Mouse (Mus musculus) MEL (cell line): ENCODE measurements around the gene Arf6. TPM values are rescaled to one million over a fixed set of nuclear protein-coding genes. Genes with fewer than 3 reads are reported as not detected.

Experiments used
- DNase-seq: peaks from one replicate; pipeline ENCODE4 v3.0.0; 2011; ENCODE audit warnings: low read depth, low spot score
- H3K27ac ChIP-seq: 2 replicates; pipeline ENCODE4 v1.5.1; 2012; ENCODE audit warnings: low read depth, mild to moderate bottlenecking, control low read depth, low read length, moderate library complexity; ENCODE audit not compliant: control insufficient read depth
- H3K27me3 ChIP-seq, 2 experiments: fragments of 150-350 bp in 1 of 2; sonication (generic) in 1 of 2; 2 replicates each; pipeline ENCODE4 v1.6.1; 2012; ENCODE audit warnings: low read length in 2 of 2, mild to moderate bottlenecking in 2 of 2, improper control_type of control experiment in 1 of 2, moderate library complexity in 1 of 2; ENCODE audit not compliant: insufficient read depth in 2 of 2, control insufficient read depth in 1 of 2
- H3K36me3 ChIP-seq, 2 experiments: 2 replicates each; pipeline ENCODE4 v1.6.1; 2012 to 2014; ENCODE audit warnings: low read length in 2 of 2, improper control_type of control experiment in 1 of 2, inconsistent platforms in 1 of 2, mild to moderate bottlenecking in 1 of 2; ENCODE audit not compliant: insufficient read depth in 2 of 2, control insufficient read depth in 1 of 2
- H3K4me1 ChIP-seq, 2 experiments: fragments of 150-350 bp in 1 of 2; sonication (generic) in 1 of 2; 2 replicates each; pipeline ENCODE4 v1.6.1; 2012; ENCODE audit warnings: low read length in 2 of 2, improper control_type of control experiment in 1 of 2, mild to moderate bottlenecking in 1 of 2; ENCODE audit not compliant: insufficient read depth in 2 of 2, control insufficient read depth in 1 of 2
- H3K4me3 ChIP-seq, 2 experiments: fragments of 150-350 bp in 1 of 2; sonication (generic) in 1 of 2; 2 replicates each; pipeline ENCODE4 v1.5.1; 2012; ENCODE audit warnings: low read depth in 2 of 2, low read length in 2 of 2, mild to moderate bottlenecking in 2 of 2, moderate library complexity in 2 of 2, control low read depth in 1 of 2, improper control_type of control experiment in 1 of 2; ENCODE audit not compliant: control insufficient read depth in 1 of 2, insufficient read depth in 1 of 2
- H3K79me2 ChIP-seq: 2 replicates; pipeline ENCODE4 v1.6.1; 2012; ENCODE audit warnings: mild to moderate bottlenecking, low read length, moderate library complexity; ENCODE audit not compliant: control insufficient read depth, poor library complexity, insufficient read depth
- H3K9ac ChIP-seq: 2 replicates; pipeline ENCODE4 v1.6.1; 2012; ENCODE audit warnings: low read depth, mild to moderate bottlenecking, control low read depth, low read length, moderate library complexity; ENCODE audit not compliant: control insufficient read depth, poor library complexity, severe bottlenecking
- H3K9me3 ChIP-seq: fragments of 150-350 bp; sonication (generic); replicated peaks from 2 replicates; pipeline ENCODE4 v1.6.1; 2012; ENCODE audit warnings: mild to moderate bottlenecking, low read length, improper control_type of control experiment, moderate library complexity; ENCODE audit not compliant: insufficient read depth
- CHD2 ChIP-seq: IDR thresholded peaks from 2 replicates; pipeline ENCODE4 v1.6.1; 2011; ENCODE audit warnings: low read length, improper control_type of control experiment
- E2F4 ChIP-seq: IDR thresholded peaks from 2 replicates; pipeline ENCODE4 v1.6.1; 2011; ENCODE audit warnings: low read depth, low read length, improper control_type of control experiment, borderline replicate concordance
- ELF1 ChIP-seq: IDR thresholded peaks from 2 replicates; pipeline ENCODE4 v1.6.1; 2014; ENCODE audit warnings: low read depth, mild to moderate bottlenecking, inconsistent platforms, low read length, improper control_type of control experiment, moderate library complexity
- GABPA ChIP-seq: IDR thresholded peaks from 2 replicates; pipeline ENCODE4 v1.6.1; 2012; ENCODE audit warnings: low read depth, mild to moderate bottlenecking, inconsistent platforms, low read length, improper control_type of control experiment, moderate library complexity
- GATA1 ChIP-seq: IDR thresholded peaks from 2 replicates; pipeline ENCODE4 v1.6.1; 2011; ENCODE audit warnings: low read depth, low read length, improper control_type of control experiment
- HCFC1 ChIP-seq: IDR thresholded peaks from 2 replicates; pipeline ENCODE4 v1.6.1; 2012; ENCODE audit warnings: low read depth, mild to moderate bottlenecking, inconsistent platforms, low read length, improper control_type of control experiment, moderate library complexity
- JUND ChIP-seq: IDR thresholded peaks from 2 replicates; pipeline ENCODE4 v1.6.1; 2011; ENCODE audit warnings: low read depth, mild to moderate bottlenecking, improper control_type of control experiment, low read length
- MEF2A ChIP-seq: IDR thresholded peaks from 2 replicates; pipeline ENCODE4 v1.6.1; 2014; ENCODE audit warnings: low read depth, mild to moderate bottlenecking, inconsistent platforms, low read length, improper control_type of control experiment; ENCODE audit not compliant: poor library complexity, insufficient replicate concordance, severe bottlenecking; ENCODE audit errors: extremely low read depth
- MYB ChIP-seq: IDR thresholded peaks from 2 replicates; pipeline ENCODE4 v1.6.1; 2011; ENCODE audit warnings: mild to moderate bottlenecking, low read depth, low read length, improper control_type of control experiment
- MYC ChIP-seq: IDR thresholded peaks from 2 replicates; pipeline ENCODE4 v1.6.1; 2011; ENCODE audit warnings: low read depth, mild to moderate bottlenecking, low read length, improper control_type of control experiment, moderate library complexity
- NELFE ChIP-seq: IDR thresholded peaks from 2 replicates; pipeline ENCODE4 v1.6.1; 2011; ENCODE audit warnings: low read depth, low read length, improper control_type of control experiment
- NRF1 ChIP-seq: IDR thresholded peaks from 2 replicates; pipeline ENCODE4 v1.6.1; 2014; ENCODE audit warnings: low read depth, mild to moderate bottlenecking, inconsistent platforms, low read length, improper control_type of control experiment, moderate library complexity; ENCODE audit not compliant: poor library complexity, insufficient read depth, severe bottlenecking
- POLR2AphosphoS2 ChIP-seq: IDR thresholded peaks from 2 replicates; pipeline ENCODE4 v1.6.1; 2011; ENCODE audit warnings: low read length, improper control_type of control experiment
- POLR2AphosphoS5 ChIP-seq: IDR thresholded peaks from 2 replicates; pipeline ENCODE4 v1.6.1; 2012; ENCODE audit warnings: low read depth, borderline replicate concordance, mild to moderate bottlenecking, inconsistent platforms, low read length, moderate library complexity, mixed read lengths
- RAD21 ChIP-seq: IDR thresholded peaks from 2 replicates; pipeline ENCODE4 v1.6.1; 2011; ENCODE audit warnings: mild to moderate bottlenecking, low read depth, low read length, improper control_type of control experiment
- SMC3 ChIP-seq: IDR thresholded peaks from 2 replicates; pipeline ENCODE4 v1.6.1; 2011; ENCODE audit warnings: low read depth, low read length, improper control_type of control experiment
- TBP ChIP-seq: IDR thresholded peaks from 2 replicates; pipeline ENCODE4 v1.8.0; 2011; ENCODE audit warnings: low read depth, low read length, improper control_type of control experiment
- TCF12 ChIP-seq: IDR thresholded peaks from 2 replicates; pipeline ENCODE4 v1.6.1; 2014; ENCODE audit warnings: low read depth, mild to moderate bottlenecking, inconsistent platforms, low read length, improper control_type of control experiment, moderate library complexity
- UBTF ChIP-seq: IDR thresholded peaks from 2 replicates; pipeline ENCODE4 v1.6.1; 2012; ENCODE audit warnings: low read depth, mild to moderate bottlenecking, inconsistent platforms, low read length, improper control_type of control experiment, moderate library complexity, borderline replicate concordance; ENCODE audit not compliant: insufficient read depth
- ZKSCAN1 ChIP-seq: IDR thresholded peaks from 2 replicates; pipeline ENCODE4 v1.6.1; 2012; ENCODE audit warnings: low read depth, mild to moderate bottlenecking, inconsistent platforms, low read length, improper control_type of control experiment, moderate library complexity
- polyA plus RNA-seq, 2 experiments: library from polyadenylated mRNA; stranded (reverse) in 1 of 2; unstranded in 1 of 2; fragments of >175 nt in 1 of 2; fragments of >200 nt in 1 of 2; gene quantifications; 2 replicates each; pipeline versions ENCODE4 v1.2.1 to v1.2.4; 2012; ENCODE audit warnings: low replicate concordance in 2 of 2, low read depth in 1 of 2; ENCODE audit not compliant: insufficient read length in 2 of 2, insufficient read depth in 1 of 2, missing spikeins in 1 of 2
- total RNA-seq: library from RNA; depleted of rRNA; stranded (reverse); fragments of 300-350 nt; gene quantifications from 2 replicates; pipeline ENCODE4 v1.2.3, GENCODE M21; 2012

Gene Arf6
- total and polyA plus RNA-seq, 3 experiments: 140 to 192 (median 181) TPM

GRCm38 (mm10) chr12:69393076-69393475, 21.1 kb downstream of the Arf6 start:
- peaks cover 7 to 24% of the 10 kb centered on the region in 2 experiments for H3K4me1 ChIP-seq
- no peak overlapping the region for H3K9ac ChIP-seq
- no peak overlapping the region for H3K4me3 ChIP-seq
- TF ChIP-seq JUND (no peak), NRF1 (no peak), TBP (no peak), HCFC1 (no peak), TCF12 (no peak), ZKSCAN1 (no peak), POLR2AphosphoS2 (no peak), ELF1 (no peak), RAD21 (no peak), CHD2 (no peak), NELFE (no peak), MYC (no peak), GABPA (no peak), UBTF (no peak), POLR2AphosphoS5 (no peak)
- DNase-seq: no peak
- no peaks in the 10 kb centered on the region for H3K79me2 ChIP-seq
- H3K36me3 ChIP-seq: peaks cover 0 to 24% of the 10 kb centered on the region in 2 experiments; a peak in 2 of 4 replicates
- H3K9me3 ChIP-seq: no peaks in the 10 kb centered on the region
- H3K27ac ChIP-seq: no peak overlapping the region
- H3K27me3 ChIP-seq: no peaks in the 10 kb centered on the region

- H3K9ac ChIP-seq: no peak overlapping the region
- no peaks in the 10 kb centered on the region for H3K79me2 ChIP-seq
- H3K9me3 ChIP-seq: no peaks in the 10 kb centered on the region
- no peak overlapping the region for H3K4me3 ChIP-seq
- peaks cover 0 to 13% of the 10 kb centered on the region in 2 experiments; a peak in 2 of 4 replicates for H3K36me3 ChIP-seq
- H3K27ac ChIP-seq: no peak overlapping the region
- H3K4me1 ChIP-seq: peaks cover 4 to 15% of the 10 kb centered on the region in 2 experiments; a peak in 3 of 4 replicates
- no peak for TF ChIP-seq SMC3
- no peak for TF ChIP-seq JUND
- no peak for TF ChIP-seq MYB
- TF ChIP-seq CHD2: no peak
- no peak for TF ChIP-seq ELF1
- TF ChIP-seq GATA1: no peak
- TF ChIP-seq POLR2AphosphoS2: no peak
- no peak for TF ChIP-seq E2F4
- TF ChIP-seq MEF2A: no peak
- no peaks in the 10 kb centered on the region for H3K27me3 ChIP-seq
- DNase-seq: no peak
These were observed 22.5 kb downstream of the Arf6 start for GRCm38 (mm10) chr12:69394456-69394855.
